Mouse (Mus musculus): ENCODE data around the gene Fdxacb1.

DNA sequence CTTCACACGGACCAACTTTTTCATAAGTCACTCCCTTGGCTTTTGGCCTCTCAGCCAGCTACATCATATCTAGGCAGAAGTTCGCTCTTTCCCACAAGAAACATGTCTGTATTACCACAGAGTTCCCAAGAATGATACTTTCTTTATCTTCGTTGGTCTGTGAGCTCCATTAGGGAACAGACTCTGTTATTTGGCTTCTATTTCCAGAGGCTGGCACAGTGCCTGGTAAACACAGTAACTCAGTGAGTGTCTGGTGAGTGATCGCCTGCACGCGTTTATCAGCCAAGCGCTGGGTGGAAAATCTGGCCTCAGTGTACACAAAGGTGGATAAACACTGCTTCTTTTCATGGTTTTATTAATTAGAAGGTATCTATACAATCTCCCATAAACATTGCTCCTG is 44.6 kb upstream of the Fdxacb1 start:
- TF ChIP-seq TAL1 (IDR thresholded peaks at IDR 0.05; ENCODE audit: low read length) (no peak), GATA1 (IDR thresholded peaks at IDR 0.05; ENCODE audit: low read length) (no peak)

Measured in erythroblast, embryonic 14.5 days (primary cell).